ENCODE assay signal across 8 mouse cellular contexts in genomic region chr12:89813294-89813693, GRCm38 (mm10).
DNase-seq lines count a peak whose midpoint lies in the region; ATAC-seq lines count a peak whose summit lies in the region.

No protein-coding gene starts in this region.

- H3K9ac ChIP-seq in heart, embryonic 12.5 days, result no peak overlapping the region
- H3K9ac ChIP-seq in forebrain, embryonic 15.5 days (replicated peaks), result 0 out of 2 replicates have a peak overlapping the region, but pooled peaks have one; percentile 21
- peak overlapping the region; percentile 43 for H3K9ac ChIP-seq in midbrain, embryonic 13.5 days (replicated peaks)

- H3K4me1 ChIP-seq in heart, embryonic 12.5 days (replicated peaks), result peaks cover 10% of the 10 kb centered on the region
- H3K4me1 ChIP-seq in forebrain, embryonic 15.5 days, result peaks cover 48% of the 10 kb centered on the region
- peaks cover 46% of the 10 kb centered on the region for H3K4me1 ChIP-seq in midbrain, embryonic 13.5 days (replicated peaks)

- no peak for ATAC-seq in heart, embryonic 12.5 days (ENCODE audit: insufficient number of reproducible peaks, low FRiP score)
- ATAC-seq in forebrain, embryonic 15.5 days (replicated peaks), result no peak
- ATAC-seq in midbrain, embryonic 13.5 days, result no peak
- ATAC-seq in erythroid progenitor cell, adult 5-6 weeks (replicated peaks; ENCODE audit: low FRiP score, poor library complexity, severe bottlenecking), result no peak

- no peak for DNase-seq in heart, adult 9 months (ENCODE audit: low spot score in 2 of 2)
- DNase-seq in cerebellum, adult 18-20 months, result peak; percentile 53 to 65
- no peak for DNase-seq in adrenal gland, adult (ENCODE audit: inconsistent age in 2 of 2, low spot score in 1 of 2)
- no peak for DNase-seq in urinary bladder, postnatal 4 days (ENCODE audit: low spot score in 2 of 2)

- H3K27ac ChIP-seq in heart, embryonic 12.5 days (ENCODE audit: poor library complexity, severe bottlenecking), result no peak overlapping the region
- H3K27ac ChIP-seq in forebrain, embryonic 15.5 days (replicated peaks), result no peak overlapping the region
- H3K27ac ChIP-seq in midbrain, embryonic 13.5 days, result no peak overlapping the region

- peak overlapping the region; percentile 27 for H3K4me3 ChIP-seq in heart, embryonic 12.5 days
- peak overlapping the region; percentile 47 for H3K4me3 ChIP-seq in forebrain, embryonic 15.5 days
- peak overlapping the region; percentile 50 for H3K4me3 ChIP-seq in midbrain, embryonic 13.5 days (replicated peaks)

- H3K4me2 ChIP-seq in heart, embryonic 12.5 days, result peak overlapping the region; percentile 99
- peak overlapping the region; percentile 85 for H3K4me2 ChIP-seq in forebrain, embryonic 15.5 days (replicated peaks)
- peak overlapping the region; percentile 90 for H3K4me2 ChIP-seq in midbrain, embryonic 13.5 days (replicated peaks)

- WGBS in heart, embryonic 12.5 days, result 9% methylated on average over 13 of the region's 13 CpGs
- 10% methylated on average over 13 of the region's 13 CpGs for WGBS in forebrain, embryonic 15.5 days
- WGBS in midbrain, embryonic 13.5 days, result 7% methylated on average over 13 of the region's 13 CpGs

- 0 out of 2 replicates have a peak, but pooled peaks cover 10% of the 10 kb centered on the region for H3K27me3 ChIP-seq in heart, embryonic 12.5 days (replicated peaks)
- 0 out of 2 replicates have a peak, but pooled peaks cover 4% of the 10 kb centered on the region for H3K27me3 ChIP-seq in forebrain, embryonic 15.5 days
- peaks cover 21% of the 10 kb centered on the region for H3K27me3 ChIP-seq in midbrain, embryonic 13.5 days

- no peaks in the 10 kb centered on the region for H3K9me3 ChIP-seq in heart, embryonic 12.5 days (replicated peaks)
- no peaks in the 10 kb centered on the region for H3K9me3 ChIP-seq in forebrain, embryonic 15.5 days
- no peaks in the 10 kb centered on the region for H3K9me3 ChIP-seq in midbrain, embryonic 13.5 days

- no peaks in the 10 kb centered on the region for H3K36me3 ChIP-seq in heart, embryonic 12.5 days
- no peaks in the 10 kb centered on the region for H3K36me3 ChIP-seq in forebrain, embryonic 15.5 days
- H3K36me3 ChIP-seq in midbrain, embryonic 13.5 days, result no peaks in the 10 kb centered on the region

Comparison
In these comparisons a context has a peak if more than half of its experiments do, and no peak if none do; other contexts are left out.
1. DNase-seq: peak in cerebellum, adult 18-20 months (2 of 2); none in heart, adult 9 months (0 of 2), adrenal gland, adult (0 of 2) and urinary bladder, postnatal 4 days (0 of 2).
2. Peak in every context shown above with its lines, with median percentiles within 50 percentile points of each other: H3K4me2 ChIP-seq and H3K4me3 ChIP-seq.